Mouse (Mus musculus): ENCODE results near the gene Masp1. TPM values are rescaled to one million over a fixed set of nuclear protein-coding genes. Genes with fewer than 3 reads are reported as not detected.

Gene Masp1
- total RNA-seq, 2 experiments from 2014 or later, result 14.7 to 17.3 TPM

- DNase-seq, result no peak
- intact Hi-C loops (cut with DNase I; ENCODE audit: low total_unique reads), result no loop called here
Measured at GRCm38 (mm10) chr16:23417456-23418240, 103.0 kb downstream of the Masp1 start.

GRCm38 (mm10) chr16:23416657-23417293 is 103.8 kb downstream of the Masp1 start:
- intact Hi-C loops (cut with DNase I; ENCODE audit: low total_unique reads), result no loop called here
- DNase-seq, result no peak

- peak; percentile 64 for DNase-seq
- intact Hi-C loops (cut with DNase I; ENCODE audit: low total_unique reads), result no loop called here
Measured at GRCm38 (mm10) chr16:23416261-23416656, 104.4 kb downstream of the Masp1 start.

- DNase-seq, result no peak
- intact Hi-C loops (cut with DNase I; ENCODE audit: low total_unique reads), result no loop called here
Measured at GRCm38 (mm10) chr16:23412930-23413329, 107.7 kb downstream of the Masp1 start.

GRCm38 (mm10) chr16:23403008-23403755 is 117.4 kb downstream of the Masp1 start:
- DNase-seq, result peak; percentile 70
- intact Hi-C loops (cut with DNase I; ENCODE audit: low total_unique reads), result loop anchor here (5.0 kb wide), 1 partner anchor 256 kb away; the partner anchor contains the start of gene Adipoq

GRCm38 (mm10) chr16:23401959-23402358 is 118.7 kb downstream of the Masp1 start:
- intact Hi-C loops (cut with DNase I; ENCODE audit: low total_unique reads), result loop anchor here (5.0 kb wide), 1 partner anchor 255 kb away; the partner anchor contains the start of gene Adipoq
- DNase-seq, result no peak

GRCm38 (mm10) chr16:23401463-23401862 is 119.2 kb downstream of the Masp1 start:
- DNase-seq, result no peak
- intact Hi-C loops (cut with DNase I; ENCODE audit: low total_unique reads), result loop anchor here (5.0 kb wide), 1 partner anchor 254 kb away; the partner anchor contains the start of gene Adipoq

Other genes with a start within 250 kb of the Masp1 start
- not detected for gene Rtp1, start 91.7 kb downstream of the Masp1 start, total RNA-seq (2021)
- gene Rtp4, start 524 bp downstream of the Masp1 start, total RNA-seq (2021), result 1 to 10 TPM in 1 of 2 experiments, under 1 TPM in 1; 0.75 to 1.3 TPM